Mouse (Mus musculus) cerebellum, postnatal 4 days (tissue): ENCODE measurements at regions not wholly inside any gene's neighbourhood (a gene's known extent, or its start where the extent isn't known, plus 50 kb on each side); places are given as distances from the start of the nearest gene placed in this dataset.

ENCODE experiments used
- DNase-seq, 2 experiments: peaks; one replicate each; pipeline ENCODE4 v3.0.0; 2022; ENCODE audit warnings: low spot score in 2 of 2, mixed read lengths in 1 of 2

DNA sequence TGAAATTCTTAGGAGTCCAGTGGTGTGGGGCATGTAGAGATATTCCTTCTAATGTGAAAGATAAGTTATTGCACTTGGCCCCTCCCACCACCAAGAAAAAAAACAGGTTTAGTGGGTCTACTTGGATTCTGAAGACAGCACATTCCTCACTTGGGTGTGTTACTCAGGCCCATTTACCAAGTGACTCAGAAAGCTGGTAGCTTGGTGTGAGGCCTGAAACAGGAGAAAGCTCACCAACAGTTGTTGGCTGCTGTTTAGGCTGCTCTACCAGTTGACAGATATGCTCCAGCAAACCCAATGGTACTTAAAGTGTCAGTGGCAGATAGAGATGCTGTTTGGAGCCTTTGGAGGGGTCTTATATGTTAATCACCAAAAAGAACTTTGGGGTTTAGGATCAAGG is 207.8 kb upstream of the Gm11042 start:
- DNase-seq: no peak

- DNase-seq: no peak
Observed at GRCm38 (mm10) chr12:74518032-74518431, 201.8 kb upstream of the Gm11042 start.

GRCm38 (mm10) chr12:74516527-74516926 is 200.3 kb upstream of the Gm11042 start:
- DNase-seq: peak in 1 of 2 experiments; percentile 27

GRCm38 (mm10) chr12:74502791-74503190 is 186.6 kb upstream of the Gm11042 start:
- DNase-seq: no peak

DNA sequence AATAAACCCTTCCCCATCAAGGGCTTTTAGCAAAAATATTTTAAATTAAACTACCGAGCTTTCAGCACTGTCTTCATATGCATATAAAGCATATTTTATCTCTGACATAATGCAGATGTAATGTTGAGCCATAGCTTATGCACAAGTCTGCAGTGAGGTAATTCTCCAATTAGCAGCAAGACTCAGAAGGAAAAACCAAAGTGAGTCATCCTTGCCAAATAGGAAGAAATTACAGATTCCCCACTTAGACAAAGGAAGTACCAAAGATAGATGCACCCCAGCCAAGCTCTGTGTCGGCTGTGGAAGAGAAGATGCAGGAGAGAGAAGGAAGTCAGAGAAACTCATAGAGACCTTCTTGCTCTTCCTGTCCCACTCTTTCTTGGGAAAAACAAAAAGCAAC is 161.4 kb upstream of the Gm11042 start:
- DNase-seq: no peak

GRCm38 (mm10) chr12:74474741-74475140 is 158.5 kb upstream of the Gm11042 start:
- DNase-seq: no peak

GRCm38 (mm10) chr12:74458521-74458920 is 142.3 kb upstream of the Gm11042 start:
- DNase-seq: no peak

DNA sequence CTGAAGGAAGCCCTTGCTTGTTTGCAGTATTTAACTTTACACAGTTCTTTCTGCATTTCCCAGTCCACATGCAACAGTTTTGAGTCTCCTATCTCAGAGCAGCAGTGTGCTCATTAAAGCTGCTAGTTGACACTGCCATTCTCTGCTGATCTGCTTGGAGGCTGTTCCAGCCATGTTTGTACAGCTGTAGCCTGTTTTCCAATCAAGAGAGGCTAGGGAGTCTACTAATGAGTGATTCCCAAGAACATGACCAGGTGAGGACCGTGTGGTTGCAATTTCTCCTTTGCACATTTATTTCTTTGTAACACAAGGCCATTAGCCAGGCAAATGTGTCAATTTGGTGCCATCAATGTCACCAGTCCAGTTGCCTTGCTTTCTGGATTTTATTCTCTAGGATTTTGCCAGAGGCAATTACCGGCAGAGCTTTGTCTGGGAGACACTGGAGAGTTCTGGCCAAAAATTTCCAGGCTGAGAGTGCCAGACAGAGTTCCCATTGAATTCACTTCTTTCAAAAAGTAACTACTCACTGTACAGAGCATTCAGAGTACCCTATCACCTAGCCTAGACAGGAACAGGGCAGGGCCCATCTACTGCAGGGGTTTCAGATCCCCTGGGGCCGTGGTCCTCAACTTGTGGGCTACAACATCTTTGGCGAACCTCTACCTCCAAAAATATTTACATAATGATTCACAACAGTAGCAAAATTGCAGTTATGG is 136.3 kb upstream of the Gm11042 start:
- no peak for DNase-seq

DNA sequence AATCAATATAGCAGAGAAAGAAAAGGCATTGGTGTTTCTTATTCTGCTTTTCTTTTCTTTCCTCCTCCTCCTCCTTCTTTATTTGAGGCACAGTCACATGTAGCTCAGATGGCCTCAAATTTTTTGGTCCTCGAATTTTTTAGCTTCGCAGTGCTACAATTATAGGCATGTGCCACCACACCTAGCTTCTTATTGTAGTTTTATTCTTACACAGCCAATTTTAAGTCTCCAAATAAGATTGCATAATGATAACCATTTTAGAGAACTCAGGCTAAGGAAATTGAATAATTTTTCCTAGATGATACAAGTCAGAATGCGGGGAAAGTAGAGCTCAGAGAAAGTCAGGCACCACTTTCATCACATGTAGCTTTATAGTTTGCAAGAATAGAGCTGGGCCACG is 132.1 kb upstream of the Gm11042 start:
- no peak for DNase-seq

DNA sequence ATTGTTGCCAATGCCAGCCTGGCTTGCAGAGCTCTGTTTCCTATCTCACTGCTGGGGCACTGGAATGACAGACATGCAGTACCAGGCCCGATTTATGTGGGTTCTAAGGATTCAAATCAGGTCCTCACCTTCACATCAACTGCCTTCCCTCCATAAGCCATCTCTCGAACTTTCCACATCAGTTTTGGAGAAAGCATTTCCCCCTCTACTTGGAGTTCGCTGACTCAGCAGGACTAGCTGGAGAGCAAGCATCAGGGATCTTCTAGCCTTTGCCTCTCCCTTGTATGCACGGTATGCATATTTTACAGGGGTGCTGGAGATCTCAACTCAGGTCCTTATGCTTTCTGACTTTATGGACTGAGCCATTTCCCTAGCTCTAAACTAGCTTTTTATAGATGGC is 118.7 kb upstream of the Gm11042 start:
- no peak for DNase-seq

DNA sequence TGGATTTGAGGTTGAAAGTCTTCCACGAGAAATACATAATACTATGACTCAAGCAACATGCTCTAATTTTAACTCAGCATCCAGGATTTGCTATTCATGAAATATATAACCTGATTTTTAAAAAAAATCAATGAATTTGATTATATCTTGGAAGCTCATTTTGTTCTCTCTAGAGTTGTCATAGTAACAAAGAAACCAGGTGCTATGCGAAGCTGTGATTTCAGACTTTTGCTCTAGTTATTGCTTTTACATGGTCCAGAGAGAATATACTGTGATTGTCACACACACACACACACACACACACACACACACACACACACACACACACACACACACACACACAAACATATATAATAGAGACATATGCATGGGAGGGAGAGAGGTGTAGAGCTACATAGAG is 98.5 kb upstream of the Gm11042 start:
- DNase-seq: no peak

DNA sequence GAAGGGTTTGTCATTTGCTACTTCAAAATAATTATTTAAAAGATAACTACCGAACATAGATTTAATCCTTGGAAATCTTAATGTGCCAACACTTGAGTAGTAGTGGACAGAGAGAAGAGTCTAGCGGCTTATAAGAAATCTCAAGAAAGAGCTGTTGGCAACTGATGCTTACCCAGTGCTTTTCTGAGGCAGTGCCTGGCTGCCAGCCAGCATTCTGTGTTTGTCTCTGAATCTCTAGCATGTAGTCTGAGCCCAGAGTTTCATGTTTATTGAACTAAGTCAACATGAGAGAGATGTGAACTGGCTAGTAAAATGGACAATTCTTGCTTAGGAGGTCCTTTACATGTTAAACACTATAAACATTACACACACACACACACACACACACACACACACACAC is 94.3 kb upstream of the Gm11042 start:
- peak in 1 of 2 experiments; percentile 16 for DNase-seq

DNA sequence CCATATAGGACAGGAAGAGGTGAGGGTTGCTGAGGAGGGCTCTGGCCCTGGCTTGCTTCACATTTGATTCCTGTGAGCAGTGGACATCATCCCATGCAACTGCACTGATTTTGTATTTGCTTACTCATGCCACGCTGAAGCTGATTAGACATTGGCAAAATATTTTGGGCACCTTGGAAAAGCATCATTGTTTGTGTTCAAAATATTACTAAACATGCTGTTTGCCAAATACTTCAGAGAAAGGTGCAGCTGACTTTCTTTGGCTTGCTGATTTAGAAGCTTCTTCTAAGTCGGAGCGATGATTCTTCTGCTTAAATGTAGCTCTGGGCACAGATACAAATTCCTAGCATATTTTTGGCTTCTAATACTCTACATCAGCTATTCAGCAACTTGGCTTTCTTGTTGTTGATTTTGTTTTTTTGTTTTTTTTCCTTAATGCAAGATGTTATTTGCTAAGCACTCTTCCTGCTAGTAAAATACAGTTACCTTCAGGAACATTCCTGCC is 91.4 kb upstream of the Gm11042 start:
- no peak for DNase-seq

GRCm38 (mm10) chr12:74389811-74390210 is 73.6 kb upstream of the Gm11042 start:
- no peak for DNase-seq
